Mouse (Mus musculus) megakaryocyte, embryonic 14.5 days (primary cell): Measurements from ENCODE around the gene Clstn1. TPM values are rescaled to one million over a fixed set of nuclear protein-coding genes. Genes with fewer than 3 reads are reported as not detected.
"Not testable (repeated sequence)": the region's sequence is repeated elsewhere in the genome, so short reads cannot be mapped to it uniquely, and the experiment has no call there.

Experiments used
- H3K27me3 ChIP-seq: replicated peaks from 2 replicates; pipeline ENCODE3; 2012; ENCODE audit warnings: inconsistent platforms
- H3K36me3 ChIP-seq: replicated peaks from 2 replicates; pipeline ENCODE3; 2012; ENCODE audit warnings: low read length, inconsistent platforms, mixed read lengths
- H3K4me1 ChIP-seq: 2 replicates; pipeline ENCODE4 v1.6.1; 2012; ENCODE audit warnings: inconsistent platforms
- H3K4me3 ChIP-seq: replicated peaks from 2 replicates; pipeline ENCODE3; 2012; ENCODE audit warnings: moderate library complexity, mild to moderate bottlenecking, inconsistent platforms
- H3K9me3 ChIP-seq: 2 replicates; pipeline ENCODE4 v1.6.1; 2012; ENCODE audit warnings: inconsistent platforms
- FLI1 ChIP-seq: IDR thresholded peaks from 2 replicates; pipeline ENCODE4 v1.6.1; 2012; ENCODE audit warnings: low read length, inconsistent platforms, mixed read lengths
- GATA1 ChIP-seq: IDR thresholded peaks from 3 replicates; pipeline ENCODE4 v1.6.1; 2012; ENCODE audit warnings: mixed read lengths, low read length, inconsistent platforms, borderline replicate concordance
- polyA plus RNA-seq: library from polyadenylated mRNA; stranded (reverse); fragments of >175 nt; gene quantifications from 2 replicates; pipeline ENCODE4 v1.2.3, GENCODE M21; 2012; ENCODE audit warnings: low replicate concordance; ENCODE audit not compliant: insufficient read depth

Clstn1 gene
- polyA plus RNA-seq, 1 experiment: 10.0 TPM

GRCm38 (mm10) chr4:149607591-149608308 is 21.5 kb downstream of the Clstn1 start:
- H3K36me3 ChIP-seq: no peaks in the 10 kb centered on the region
- peaks cover 49% of the 10 kb centered on the region for H3K4me1 ChIP-seq
- peak overlapping the region; percentile 46 for H3K4me3 ChIP-seq
- 0 out of 2 replicates have a peak, but pooled peaks cover 3% of the 10 kb centered on the region for H3K9me3 ChIP-seq
- TF ChIP-seq GATA1: no peak
- no peak for TF ChIP-seq FLI1
- H3K27me3 ChIP-seq: peaks cover 11% of the 10 kb centered on the region

GRCm38 (mm10) chr4:149608309-149608638 is 22.0 kb downstream of the Clstn1 start:
- TF ChIP-seq FLI1 (no peak), GATA1 (no peak)
- 0 out of 2 replicates have a peak, but pooled peaks cover 3% of the 10 kb centered on the region for H3K9me3 ChIP-seq
- H3K4me1 ChIP-seq: peaks cover 49% of the 10 kb centered on the region
- H3K27me3 ChIP-seq: peaks cover 11% of the 10 kb centered on the region
- no peaks in the 10 kb centered on the region for H3K36me3 ChIP-seq
- H3K4me3 ChIP-seq: no peak overlapping the region

GRCm38 (mm10) chr4:149609256-149610025 is 23.2 kb downstream of the Clstn1 start:
- H3K36me3 ChIP-seq: no peaks in the 10 kb centered on the region
- TF ChIP-seq GATA1 (no peak), FLI1 (no peak)

GRCm38 (mm10) chr4:149611376-149612044 is 25.2 kb downstream of the Clstn1 start:
- H3K4me3 ChIP-seq: no peak overlapping the region
- no peaks in the 10 kb centered on the region for H3K36me3 ChIP-seq
- peaks cover 3% of the 10 kb centered on the region; the same call in 1 of the 2 replicates for H3K9me3 ChIP-seq
- H3K27me3 ChIP-seq: peaks cover 6% of the 10 kb centered on the region
- H3K4me1 ChIP-seq: peaks cover 36% of the 10 kb centered on the region
- TF ChIP-seq GATA1 (no peak), FLI1 (no peak)

More at GRCm38 (mm10) chr4:149609256-149610025, 23.2 kb downstream of the Clstn1 start:
- H3K4me1 ChIP-seq: peaks cover 49% of the 10 kb centered on the region
- peaks cover 11% of the 10 kb centered on the region for H3K27me3 ChIP-seq
- H3K4me3 ChIP-seq: no peak overlapping the region
- H3K9me3 ChIP-seq: 0 out of 2 replicates have a peak, but pooled peaks cover 3% of the 10 kb centered on the region

- not testable (repeated sequence) for H3K9me3 ChIP-seq, H3K27me3 ChIP-seq, H3K4me3 ChIP-seq, H3K36me3 ChIP-seq
- H3K4me1 ChIP-seq: peaks cover 17% of the 10 kb centered on the region
Observed at GRCm38 (mm10) chr4:149613497-149613896, 27.2 kb downstream of the Clstn1 start.

GRCm38 (mm10) chr4:149614869-149615268 is 28.6 kb downstream of the Clstn1 start:
- TF ChIP-seq FLI1: no peak
- TF ChIP-seq GATA1: no peak
- no peaks in the 10 kb centered on the region for H3K36me3 ChIP-seq
- no peak overlapping the region for H3K4me3 ChIP-seq
- no peaks in the 10 kb centered on the region for H3K27me3 ChIP-seq
- H3K4me1 ChIP-seq: peaks cover 9% of the 10 kb centered on the region
- no peaks in the 10 kb centered on the region; the same call in 1 of the 2 replicates for H3K9me3 ChIP-seq

GRCm38 (mm10) chr4:149616999-149617398 is 30.7 kb downstream of the Clstn1 start:
- not testable (repeated sequence) for H3K4me1 ChIP-seq, H3K9me3 ChIP-seq, H3K27me3 ChIP-seq, H3K36me3 ChIP-seq, H3K4me3 ChIP-seq

- H3K9me3 ChIP-seq: no peaks in the 10 kb centered on the region; the same call in 1 of the 2 replicates
- no peak for TF ChIP-seq GATA1
- no peak for TF ChIP-seq FLI1
- H3K4me1 ChIP-seq: 0 out of 2 replicates have a peak, but pooled peaks cover 2% of the 10 kb centered on the region
- H3K36me3 ChIP-seq: no peaks in the 10 kb centered on the region
- H3K4me3 ChIP-seq: no peak overlapping the region
- peaks cover 6% of the 10 kb centered on the region for H3K27me3 ChIP-seq
Observed at GRCm38 (mm10) chr4:149619988-149620387, 33.7 kb downstream of the Clstn1 start.

GRCm38 (mm10) chr4:149621286-149621685 is 35.0 kb downstream of the Clstn1 start:
- Histone ChIP-seq H3K4me1 (0 out of 2 replicates have a peak, but pooled peaks cover 2% of the 10 kb centered on the region), H3K27me3 (peaks cover 8% of the 10 kb centered on the region), H3K9me3 (no peaks in the 10 kb centered on the region), H3K36me3 (no peaks in the 10 kb centered on the region), H3K4me3 (no peak overlapping the region)
- TF ChIP-seq FLI1 (no peak), GATA1 (no peak)

GRCm38 (mm10) chr4:149623711-149624110 is 37.4 kb downstream of the Clstn1 start:
- no peak overlapping the region for H3K4me3 ChIP-seq
- TF ChIP-seq GATA1: no peak
- TF ChIP-seq FLI1: no peak
- peaks cover 12% of the 10 kb centered on the region; the same call in 1 of the 2 replicates for H3K4me1 ChIP-seq

More at GRCm38 (mm10) chr4:149623711-149624110, 37.4 kb downstream of the Clstn1 start:
- H3K27me3 ChIP-seq: peaks cover 8% of the 10 kb centered on the region
- H3K9me3 ChIP-seq: no peaks in the 10 kb centered on the region
- H3K36me3 ChIP-seq: peaks cover 2% of the 10 kb centered on the region
